Mouse (Mus musculus) yolk sac, embryonic 10.5 days (tissue): Measurements from ENCODE around the gene Gpm6a.

ENCODE experiments used
- DNase-seq: peaks from one replicate; pipeline ENCODE4 v3.0.0-alpha.2; 2017; ENCODE audit warnings: low spot score

Gene Gpm6a

GRCm38 (mm10) chr8:54954741-54955455 lies at the start of gene Gpm6a:
TSS of gene Gpm6a (plus strand) at chr8:54954843.
- DNase-seq = no peak

- DNase-seq = no peak
Measured at GRCm38 (mm10) chr8:54912891-54913290, 41.8 kb upstream of the Gpm6a start.

GRCm38 (mm10) chr8:54917710-54918109 lies 36.9 kb upstream of the Gpm6a start:
- DNase-seq = no peak

- DNase-seq = no peak
Measured at GRCm38 (mm10) chr8:54922160-54922855, 32.3 kb upstream of the Gpm6a start.

- DNase-seq = no peak
Measured at GRCm38 (mm10) chr8:54924936-54925335, 29.7 kb upstream of the Gpm6a start.

- DNase-seq = no peak
Measured at GRCm38 (mm10) chr8:54932306-54932705, 22.3 kb upstream of the Gpm6a start.

- DNase-seq = no peak
Measured at GRCm38 (mm10) chr8:54953351-54953750, 1.3 kb upstream of the Gpm6a start.

- DNase-seq = no peak
Measured at GRCm38 (mm10) chr8:54954030-54954429, 613 bp upstream of the Gpm6a start.

- no peak for DNase-seq
Measured at GRCm38 (mm10) chr8:54955456-54955800, 785 bp downstream of the Gpm6a start.

- no peak for DNase-seq
Measured at GRCm38 (mm10) chr8:54955935-54956573, 1.4 kb downstream of the Gpm6a start.

- no peak for DNase-seq
Measured at GRCm38 (mm10) chr8:54956787-54957186, 2.1 kb downstream of the Gpm6a start.

GRCm38 (mm10) chr8:54957506-54957905 lies 2.9 kb downstream of the Gpm6a start:
- no peak for DNase-seq

- DNase-seq = no peak
Measured at GRCm38 (mm10) chr8:54961571-54961970, 6.9 kb downstream of the Gpm6a start.

GRCm38 (mm10) chr8:54975020-54975419 lies 20.4 kb downstream of the Gpm6a start:
- DNase-seq = no peak

- no peak for DNase-seq
Measured at GRCm38 (mm10) chr8:54975506-54975905, 20.9 kb downstream of the Gpm6a start.

GRCm38 (mm10) chr8:54975927-54976326 lies 21.3 kb downstream of the Gpm6a start:
- no peak for DNase-seq

- DNase-seq = no peak
Measured at GRCm38 (mm10) chr8:54976663-54977062, 22.0 kb downstream of the Gpm6a start.

- DNase-seq = no peak
Measured at GRCm38 (mm10) chr8:54986791-54987190, 32.1 kb downstream of the Gpm6a start.

GRCm38 (mm10) chr8:54989093-54989492 lies 34.5 kb downstream of the Gpm6a start:
- DNase-seq = no peak

GRCm38 (mm10) chr8:54991840-54992609 lies 37.4 kb downstream of the Gpm6a start:
- no peak for DNase-seq

- DNase-seq = no peak
Measured at GRCm38 (mm10) chr8:54995662-54996061, 41.0 kb downstream of the Gpm6a start.

- DNase-seq = no peak
Measured at GRCm38 (mm10) chr8:55002398-55002797, 47.8 kb downstream of the Gpm6a start.
